Mouse (Mus musculus) MN1 (cell line): ENCODE measurements around the gene Cd82.

Source experiments
- DNase-seq: peaks from one replicate; pipeline ENCODE4 v3.0.0-alpha.2; 2016; ENCODE audit warnings: low spot score

Cd82 gene

GRCm38 (mm10) chr2:93445237-93445651, 17.7 kb downstream of the Cd82 start:
- no peak for DNase-seq

- no peak for DNase-seq
Measured at GRCm38 (mm10) chr2:93444280-93444679, 18.7 kb downstream of the Cd82 start.

- no peak for DNase-seq
Measured at GRCm38 (mm10) chr2:93443106-93443505, 19.8 kb downstream of the Cd82 start.

GRCm38 (mm10) chr2:93439812-93440559, 23.0 kb downstream of the Cd82 start:
- DNase-seq = peak; percentile 38

GRCm38 (mm10) chr2:93439352-93439771, 23.6 kb downstream of the Cd82 start:
- no peak for DNase-seq

GRCm38 (mm10) chr2:93438335-93438734, 24.6 kb downstream of the Cd82 start:
- DNase-seq = no peak

- DNase-seq = no peak
Measured at GRCm38 (mm10) chr2:93435577-93435976, 27.4 kb downstream of the Cd82 start.

GRCm38 (mm10) chr2:93434896-93435295, 28.0 kb downstream of the Cd82 start:
- DNase-seq = no peak

GRCm38 (mm10) chr2:93433543-93433942, 29.4 kb downstream of the Cd82 start:
- no peak for DNase-seq

GRCm38 (mm10) chr2:93432600-93433389, 30.1 kb downstream of the Cd82 start:
- peak; percentile 47 for DNase-seq

GRCm38 (mm10) chr2:93431575-93432325, 31.2 kb downstream of the Cd82 start:
- no peak for DNase-seq

GRCm38 (mm10) chr2:93430993-93431392, 31.9 kb downstream of the Cd82 start:
- no peak for DNase-seq

- no peak for DNase-seq
Measured at GRCm38 (mm10) chr2:93428004-93428531, 34.9 kb downstream of the Cd82 start.

- no peak for DNase-seq
Measured at GRCm38 (mm10) chr2:93427000-93427715, 35.8 kb downstream of the Cd82 start.

GRCm38 (mm10) chr2:93425810-93426209, 37.1 kb downstream of the Cd82 start:
- DNase-seq = no peak

GRCm38 (mm10) chr2:93424307-93424984, 38.5 kb downstream of the Cd82 start:
- no peak for DNase-seq

- DNase-seq = peak; percentile 83
Measured at GRCm38 (mm10) chr2:93421320-93421719, 41.6 kb downstream of the Cd82 start.

- no peak for DNase-seq
Measured at GRCm38 (mm10) chr2:93419971-93420370, 43.0 kb downstream of the Cd82 start.

- DNase-seq = peak; percentile 87
Measured at GRCm38 (mm10) chr2:93418396-93418795, 44.5 kb downstream of the Cd82 start.

GRCm38 (mm10) chr2:93416874-93417709, 45.8 kb downstream of the Cd82 start:
- peak; percentile 71 for DNase-seq
